Mouse (Mus musculus) bone marrow macrophage, adult 2 months (primary cell): ENCODE measurements around the gene Hnrnpa3.
"Not testable (repeated sequence)": the region's sequence is repeated elsewhere in the genome, so short reads cannot be mapped to it uniquely, and the experiment has no call there.

ENCODE experiments used
- CTCF ChIP-seq: IDR thresholded peaks from 2 replicates; pipeline ENCODE4 v1.5.1; 2012; ENCODE audit warnings: low read depth, mild to moderate bottlenecking, low read length, moderate library complexity
- POLR2A ChIP-seq: IDR thresholded peaks from 2 replicates; pipeline ENCODE4 v1.6.1; 2012; ENCODE audit warnings: mild to moderate bottlenecking, low read depth, low read length, borderline replicate concordance

GRCm38 (mm10) chr2:75610602-75611001 lies 48.5 kb upstream of the Hnrnpa3 start:
- not testable (repeated sequence) for TF ChIP-seq CTCF, POLR2A
